Mouse (Mus musculus) hindbrain, embryonic 10.5 days (tissue): ENCODE results near the gene Lgals4. TPM values are rescaled to one million over a fixed set of nuclear protein-coding genes. Genes with fewer than 3 reads are reported as not detected.

Experiments used
- DNase-seq: peaks from one replicate; pipeline ENCODE4 v3.0.0-alpha.2; 2017; ENCODE audit warnings: low spot score
- H3K27ac ChIP-seq: fragments of 300-500 bp; sonication (generic); 2 replicates; pipeline ENCODE4 v1.5.1; 2016; ENCODE audit warnings: mild to moderate bottlenecking, moderate library complexity
- H3K27me3 ChIP-seq: fragments of 300-500 bp; sonication (generic); 2 replicates; pipeline ENCODE4 v1.6.1; 2016; ENCODE audit warnings: mild to moderate bottlenecking; ENCODE audit not compliant: poor library complexity, insufficient read depth, severe bottlenecking
- H3K36me3 ChIP-seq: fragments of 300-500 bp; sonication (generic); 2 replicates; pipeline ENCODE4 v1.6.1; 2016; ENCODE audit warnings: mild to moderate bottlenecking, moderate library complexity
- H3K4me1 ChIP-seq: fragments of 300-500 bp; sonication (generic); replicated peaks from 2 replicates; pipeline ENCODE4 v1.6.1; 2016; ENCODE audit warnings: mild to moderate bottlenecking
- H3K4me3 ChIP-seq: fragments of 300-500 bp; sonication (generic); 2 replicates; pipeline ENCODE4 v1.5.1; 2016; ENCODE audit warnings: mild to moderate bottlenecking, moderate library complexity
- H3K9me3 ChIP-seq: fragments of 300-500 bp; sonication (generic); 2 replicates; pipeline ENCODE4 v1.6.1; 2016; ENCODE audit warnings: mild to moderate bottlenecking, moderate library complexity
- WGBS: fragments of 180-500 bp; shearing (Covaris S2); methylation state at CpG from one replicate; pipeline ENCODE4 v1.1.7; 2016; 5-methylcytosine and 5-hydroxymethylcytosine counted together
- polyA plus RNA-seq: library from polyadenylated mRNA; unstranded; fragments of >200 nt; fragmentation: Nextera tagmentation; extraction: Ambion mirVana; gene quantifications from 2 replicates; pipeline ENCODE4 v1.2.1, GENCODE M21; 2016

Gene Lgals4
- polyA plus RNA-seq = 3.9 and 4.0 TPM in 2 replicates

DNA sequence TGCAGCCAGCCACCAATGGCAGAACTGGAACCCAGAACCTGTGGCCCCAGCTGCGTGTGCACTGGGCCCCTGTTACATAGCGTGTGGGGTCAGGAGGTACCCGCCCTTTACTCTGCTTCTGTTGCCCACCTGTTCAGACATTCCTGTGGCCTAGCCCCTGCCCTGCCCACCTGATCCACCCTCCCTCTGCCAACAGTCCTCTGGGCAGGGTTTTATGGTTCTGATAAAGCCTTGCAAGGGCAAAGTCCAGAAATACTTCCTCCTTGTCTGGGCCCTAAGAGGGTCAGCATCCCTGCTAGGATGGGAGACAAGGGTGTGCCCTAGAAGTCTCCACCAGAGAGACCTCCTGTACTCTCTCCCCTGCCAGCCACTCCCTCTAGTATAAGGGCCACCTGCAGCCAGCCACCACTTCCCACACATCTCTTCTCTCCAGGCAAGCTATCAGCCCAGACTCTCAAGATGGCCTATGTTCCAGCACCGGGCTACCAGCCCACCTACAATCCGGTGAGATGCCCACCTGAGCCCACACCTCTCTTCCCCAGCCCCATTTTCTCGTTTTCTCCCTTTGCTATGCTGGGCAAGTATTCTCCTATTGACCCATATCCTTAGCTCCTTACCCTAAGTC is at the start of gene Lgals4:
Gene Lgals4, plus strand, starts transcription at position 132 of the 625 bp plus-strand sequence.
- DNase-seq = no peak
- Histone ChIP-seq H3K9me3 (peaks cover 6% of the 10 kb centered on the region; the same call in 1 of the 2 replicates), H3K36me3 (peaks cover 31% of the 10 kb centered on the region), H3K27ac (no peak within 1 kb of the TSS), H3K27me3 (no peaks in the 10 kb centered on the region), H3K4me1 (no peaks in the 10 kb centered on the region), H3K4me3 (no peak within 1 kb of the TSS)
- 87% methylated on average over 6 of the region's 6 CpGs for WGBS

DNA sequence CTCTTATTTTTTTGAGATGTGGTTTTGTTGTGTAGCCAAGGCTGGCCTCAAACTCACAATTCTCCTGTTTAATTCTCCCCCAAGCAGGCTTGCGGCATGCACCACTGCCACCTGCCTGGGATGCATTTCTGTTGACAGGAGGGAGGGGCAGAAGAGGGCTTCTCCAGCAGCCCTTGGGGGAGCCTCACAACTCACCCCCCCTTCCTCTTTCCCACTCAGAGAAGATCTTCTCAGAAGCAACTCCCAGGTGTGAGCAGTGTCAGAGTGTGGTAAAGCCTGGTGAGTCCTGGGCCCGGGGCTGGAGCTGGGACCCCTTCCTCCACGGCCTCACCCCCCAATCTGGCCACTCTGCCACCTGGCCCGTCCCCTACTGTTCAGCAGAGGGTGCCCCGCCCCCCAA is 48.5 kb upstream of the Lgals4 start:
- no peaks in the 10 kb centered on the region for H3K9me3 ChIP-seq
- no peak for DNase-seq
- peaks cover 28% of the 10 kb centered on the region for H3K4me1 ChIP-seq
- H3K27me3 ChIP-seq = no peaks in the 10 kb centered on the region
- WGBS = 78% methylated on average over 5 of the region's 5 CpGs
- H3K36me3 ChIP-seq = peaks cover 53% of the 10 kb centered on the region
- H3K27ac ChIP-seq = no peak overlapping the region
- H3K4me3 ChIP-seq = no peak overlapping the region

DNA sequence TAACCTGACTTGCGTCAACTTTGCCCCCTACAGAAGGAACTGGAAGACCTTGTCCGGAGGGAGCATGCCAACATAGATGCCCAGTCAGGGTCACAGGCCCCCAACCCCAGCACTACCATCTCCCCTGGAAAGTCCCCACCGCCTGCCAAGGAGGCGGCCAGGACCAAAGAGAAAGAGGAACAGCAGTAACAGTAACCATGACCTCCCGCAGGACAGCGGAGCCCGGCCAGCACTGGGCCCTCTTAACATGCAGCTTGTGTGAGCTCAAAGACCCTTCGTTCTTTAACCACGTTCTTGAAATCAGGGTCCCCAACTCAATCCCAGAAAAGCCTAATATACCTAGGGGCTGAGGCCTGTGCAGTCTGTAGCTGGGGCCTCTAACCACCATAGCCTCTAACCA is 45.8 kb upstream of the Lgals4 start:
- Histone ChIP-seq H3K27me3 (no peaks in the 10 kb centered on the region), H3K27ac (no peak overlapping the region), H3K4me1 (peaks cover 35% of the 10 kb centered on the region), H3K4me3 (no peak overlapping the region), H3K9me3 (no peaks in the 10 kb centered on the region), H3K36me3 (peaks cover 49% of the 10 kb centered on the region)
- WGBS = 93% methylated on average over 9 of the region's 9 CpGs
- DNase-seq = no peak

DNA sequence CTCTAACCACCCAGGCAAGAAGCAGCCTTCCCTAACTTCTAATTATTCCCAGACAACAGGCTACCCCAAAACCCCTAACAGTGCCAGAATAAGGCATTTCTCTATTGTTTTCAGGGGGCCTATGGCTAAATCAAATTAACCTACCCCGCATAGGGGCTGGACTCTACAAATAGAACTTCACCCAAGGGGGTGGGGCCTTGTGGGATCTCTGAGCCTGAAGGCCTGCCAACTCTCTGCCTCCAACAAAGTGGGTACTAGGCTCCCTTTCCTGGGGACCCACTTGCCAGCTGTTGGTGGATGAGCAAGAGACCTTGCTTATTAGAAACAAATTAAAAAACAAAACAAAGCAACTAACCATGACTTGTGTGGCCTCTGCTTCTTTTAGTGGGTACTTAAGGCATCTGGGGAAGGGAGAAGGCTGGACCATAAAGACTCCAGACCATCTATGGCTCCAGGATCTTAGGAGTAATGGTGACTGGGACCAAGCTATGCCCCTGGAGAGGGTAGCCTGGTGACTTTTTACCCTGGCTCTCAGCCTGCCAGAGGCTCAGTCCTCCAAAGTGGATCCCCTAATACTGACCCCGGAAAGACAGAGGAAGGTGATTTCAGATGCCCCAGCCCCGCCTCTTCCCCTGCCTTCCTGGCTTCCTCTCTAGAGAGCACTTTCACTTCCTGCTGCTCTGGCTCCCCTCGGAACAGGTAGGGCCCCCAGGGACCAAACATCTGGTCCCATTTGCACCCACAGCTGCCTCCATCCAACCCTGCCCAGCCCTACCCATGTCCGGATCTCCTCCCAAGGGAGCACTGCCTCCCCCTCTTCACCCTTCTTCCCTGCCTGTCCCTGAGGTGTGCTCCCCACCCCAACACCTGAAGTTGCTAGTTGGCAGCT is 45.1 kb upstream of the Lgals4 start, which contains the start of gene Rinl:
Gene Rinl, plus strand, starts transcription at position 663 of the 889 bp plus-strand sequence.
- no peaks in the 10 kb centered on the region for H3K9me3 ChIP-seq
- H3K4me3 ChIP-seq = no peak within 1 kb of the TSS
- peak within 1 kb of the TSS; percentile 56 for H3K27ac ChIP-seq
- no peak for DNase-seq
- H3K27me3 ChIP-seq = no peaks in the 10 kb centered on the region
- WGBS = 71% methylated on average over 5 of the region's 5 CpGs
- peaks cover 43% of the 10 kb centered on the region for H3K36me3 ChIP-seq
- peaks cover 35% of the 10 kb centered on the region for H3K4me1 ChIP-seq

DNA sequence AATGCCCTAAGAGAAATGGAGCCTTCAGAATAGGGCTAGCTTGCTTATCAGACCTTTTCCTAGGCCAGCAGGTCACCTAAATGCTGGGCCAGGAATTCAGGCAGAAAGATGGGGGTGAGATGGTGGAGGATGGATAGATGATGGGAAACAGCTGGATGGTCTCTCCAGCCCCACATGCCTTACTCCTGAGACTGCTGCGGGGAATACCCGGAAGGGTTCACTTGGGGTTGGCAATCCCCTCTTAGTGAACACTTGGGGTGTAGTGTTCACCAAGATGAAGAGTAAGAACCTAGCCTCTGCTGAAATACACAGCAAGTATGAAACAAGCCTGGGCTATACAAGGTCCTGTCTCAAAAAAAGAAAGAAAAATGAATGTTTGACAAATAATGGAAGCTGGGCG is 44.4 kb upstream of the Lgals4 start:
- peaks cover 35% of the 10 kb centered on the region for H3K4me1 ChIP-seq
- H3K27ac ChIP-seq = no peak overlapping the region
- peaks cover 37% of the 10 kb centered on the region for H3K36me3 ChIP-seq
- WGBS = 81% methylated on average over 3 of the region's 3 CpGs
- no peaks in the 10 kb centered on the region for H3K27me3 ChIP-seq
- no peak for DNase-seq
- no peak overlapping the region for H3K4me3 ChIP-seq
- H3K9me3 ChIP-seq = no peaks in the 10 kb centered on the region

DNA sequence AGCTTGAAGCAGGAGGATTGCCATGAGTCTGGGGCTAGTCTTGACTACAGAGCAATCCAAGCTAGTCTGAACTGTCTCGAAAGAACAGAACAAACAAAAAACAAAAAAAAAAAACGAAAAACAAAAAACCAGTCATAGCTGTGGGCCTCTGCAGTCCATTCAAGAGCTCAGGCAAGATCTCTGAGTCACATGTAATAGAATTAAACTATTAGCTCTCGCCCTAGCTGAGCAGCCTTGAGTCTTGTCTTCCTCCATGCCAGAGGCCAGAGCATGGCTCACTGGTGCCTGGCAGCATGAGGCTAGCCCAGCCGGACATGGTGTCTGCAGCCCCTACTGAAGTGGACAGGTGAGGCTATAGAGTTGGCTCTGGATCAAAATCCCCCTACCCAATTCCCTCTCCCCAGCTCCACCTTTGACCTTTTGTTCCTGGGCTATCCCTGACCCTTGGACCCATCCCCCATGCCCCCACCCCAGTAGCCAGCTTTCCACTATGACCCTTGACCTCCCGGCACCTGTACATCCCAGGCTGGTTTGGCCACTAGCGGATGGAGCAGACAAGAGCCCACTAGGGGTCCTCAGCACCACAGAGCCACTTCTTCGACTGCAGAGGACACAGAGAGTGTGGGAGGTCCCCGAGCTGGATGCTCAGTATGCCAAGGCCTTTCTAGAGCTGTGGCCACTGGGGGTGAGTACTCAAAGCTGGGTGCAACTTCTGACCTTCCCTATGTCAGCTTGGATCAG is 43.4 kb upstream of the Lgals4 start:
- peaks cover 28% of the 10 kb centered on the region for H3K36me3 ChIP-seq
- WGBS = 48% methylated on average over 8 of the region's 8 CpGs
- H3K27me3 ChIP-seq = 0 out of 2 replicates have a peak, but pooled peaks cover 5% of the 10 kb centered on the region
- peak overlapping the region; percentile 46; the same call in 1 of the 2 replicates for H3K27ac ChIP-seq
- H3K4me1 ChIP-seq = peaks cover 26% of the 10 kb centered on the region
- H3K4me3 ChIP-seq = no peak overlapping the region
- H3K9me3 ChIP-seq = no peaks in the 10 kb centered on the region
- DNase-seq = peak; percentile 41

DNA sequence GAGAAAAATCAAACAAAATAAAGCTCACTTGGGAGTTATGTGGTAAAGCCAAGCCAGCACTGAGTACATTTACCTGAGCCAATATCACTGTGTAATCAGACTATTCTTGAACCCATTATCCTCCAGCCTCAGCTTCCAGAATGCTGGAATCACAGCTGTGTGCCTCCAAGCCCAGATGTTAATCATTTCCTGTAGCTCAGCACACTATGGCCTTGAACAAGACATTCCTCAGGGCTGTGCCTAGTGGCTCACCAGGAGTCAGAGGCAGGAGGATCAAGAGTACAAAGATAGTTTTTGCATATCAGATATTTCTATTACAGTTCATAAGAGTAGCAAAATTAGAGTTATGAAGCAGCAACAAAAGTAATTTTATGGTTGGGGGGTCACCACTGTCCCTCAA is 41.9 kb upstream of the Lgals4 start:
- peaks cover 34% of the 10 kb centered on the region for H3K4me1 ChIP-seq
- no peak for DNase-seq

DNA sequence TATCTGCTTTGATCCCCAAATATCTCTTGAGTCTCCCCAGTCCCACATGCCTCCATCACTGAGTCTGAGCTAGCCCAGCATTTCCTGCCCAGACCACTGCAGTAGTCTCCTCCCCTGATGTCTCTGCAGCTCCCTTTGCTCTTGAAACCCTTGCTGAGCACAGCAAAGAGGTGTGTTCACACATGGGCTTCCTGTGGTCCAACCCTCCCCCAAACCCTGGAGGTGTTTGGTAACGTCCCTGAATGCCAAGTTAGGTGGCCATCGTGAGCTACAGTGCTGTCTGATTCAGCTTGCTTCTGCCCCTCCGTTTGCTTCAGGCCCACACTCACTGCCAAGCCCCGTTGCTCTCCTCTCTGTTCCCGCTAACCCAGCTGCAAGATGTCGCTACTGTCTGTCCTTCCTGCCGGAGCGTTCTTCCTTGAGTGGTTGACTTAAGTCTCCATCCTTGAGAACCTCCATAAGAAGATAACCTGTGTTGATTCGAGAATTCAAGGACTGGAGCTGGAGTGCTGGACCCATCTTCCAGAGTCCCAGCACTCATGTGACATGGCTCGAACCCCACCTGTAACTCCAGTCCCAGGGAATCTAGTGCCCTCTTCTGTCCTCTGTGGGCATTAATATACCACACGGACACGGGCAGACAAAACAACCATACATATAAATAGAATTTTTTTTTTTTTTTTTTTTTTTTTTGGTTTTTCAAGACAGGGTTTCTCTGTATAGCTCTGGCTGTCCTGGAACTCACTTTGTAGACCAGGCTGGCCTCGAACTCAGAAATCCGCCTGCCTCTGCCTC is 41.1 kb upstream of the Lgals4 start:
- Histone ChIP-seq H3K27ac (no peak overlapping the region), H3K4me3 (no peak overlapping the region), H3K4me1 (peaks cover 38% of the 10 kb centered on the region), H3K27me3 (peaks cover 9% of the 10 kb centered on the region; the same call in 1 of the 2 replicates), H3K9me3 (no peaks in the 10 kb centered on the region), H3K36me3 (peaks cover 8% of the 10 kb centered on the region; the same call in 1 of the 2 replicates)
- DNase-seq = no peak
- WGBS = 80% methylated on average over 14 of the region's 14 CpGs

More for the DNA sequence above, 41.9 kb upstream of the Lgals4 start:
- H3K27me3 ChIP-seq = peaks cover 9% of the 10 kb centered on the region; the same call in 1 of the 2 replicates
- H3K27ac ChIP-seq = no peak overlapping the region
- H3K4me3 ChIP-seq = no peak overlapping the region
- H3K36me3 ChIP-seq = peaks cover 14% of the 10 kb centered on the region; the same call in 1 of the 2 replicates
- H3K9me3 ChIP-seq = no peaks in the 10 kb centered on the region

DNA sequence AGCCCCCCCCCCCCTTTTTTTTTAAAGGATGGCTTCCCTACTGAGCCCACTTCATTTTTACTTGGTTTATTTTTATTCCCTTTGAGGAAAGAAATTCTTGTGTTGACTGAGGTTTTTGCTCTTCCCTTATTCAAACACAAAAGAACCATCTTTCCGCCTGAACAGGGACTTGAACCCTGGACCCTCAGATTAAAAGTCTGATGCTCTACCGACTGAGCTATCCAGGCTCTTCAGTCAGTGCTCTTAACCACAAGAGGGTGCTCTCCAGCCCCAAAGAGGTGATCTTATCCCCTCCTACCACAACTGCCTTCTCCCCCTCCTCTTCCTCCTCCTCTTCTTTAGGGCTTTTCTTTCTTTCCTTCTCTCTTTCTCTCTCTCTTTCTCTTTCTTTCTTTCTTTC is 39.8 kb upstream of the Lgals4 start:
- Histone ChIP-seq H3K9me3 (no peaks in the 10 kb centered on the region), H3K27ac (no peak overlapping the region), H3K27me3 (peaks cover 9% of the 10 kb centered on the region; the same call in 1 of the 2 replicates), H3K4me3 (no peak overlapping the region), H3K36me3 (no peaks in the 10 kb centered on the region), H3K4me1 (peaks cover 37% of the 10 kb centered on the region)
- WGBS = 37% methylated on average over 2 of the region's 2 CpGs
- no peak for DNase-seq

DNA sequence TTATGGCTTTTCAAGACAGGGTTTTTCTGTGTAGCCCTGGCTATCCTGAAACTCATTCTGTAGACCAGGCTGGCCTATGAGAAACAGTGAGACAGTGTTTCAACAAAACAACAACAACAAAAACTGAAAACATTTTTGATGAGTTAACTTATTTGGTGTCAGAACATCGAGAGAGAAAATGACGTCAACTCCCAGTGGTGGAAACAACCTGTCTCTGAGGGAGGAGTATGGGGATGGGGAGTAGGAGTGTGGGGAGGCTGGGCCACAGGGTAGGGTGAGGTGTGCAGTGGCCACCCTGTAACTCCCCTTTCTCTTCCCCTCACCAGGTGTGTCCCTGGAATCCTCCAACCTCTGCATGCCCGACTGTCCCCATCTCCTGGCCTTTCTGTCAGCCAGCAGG is 39.2 kb upstream of the Lgals4 start:
- DNase-seq = no peak
- Histone ChIP-seq H3K9me3 (no peaks in the 10 kb centered on the region), H3K36me3 (no peaks in the 10 kb centered on the region), H3K27ac (no peak overlapping the region), H3K4me3 (no peak overlapping the region), H3K4me1 (peaks cover 31% of the 10 kb centered on the region), H3K27me3 (peaks cover 9% of the 10 kb centered on the region; the same call in 1 of the 2 replicates)
- 86% methylated on average over 3 of the region's 3 CpGs for WGBS

DNA sequence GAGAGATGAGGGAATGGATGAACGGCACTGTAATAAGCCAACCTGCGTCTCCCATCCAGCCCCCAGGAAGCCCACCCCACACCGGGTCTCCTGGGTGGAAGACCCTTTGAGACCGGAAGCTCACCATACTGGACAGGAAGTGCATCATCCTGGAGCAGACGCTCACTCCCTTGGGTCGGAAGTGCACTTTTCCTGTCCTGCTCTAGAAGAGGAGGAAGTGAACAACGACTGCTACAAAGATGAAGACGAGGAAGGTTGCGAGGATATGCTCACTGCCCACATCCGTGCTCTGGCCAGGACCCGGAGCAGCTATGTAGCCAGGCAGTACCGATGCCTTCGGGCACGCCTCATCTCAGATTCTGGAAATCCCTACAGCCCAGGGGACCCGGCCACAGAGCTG is 37.8 kb upstream of the Lgals4 start:
- peak overlapping the region; percentile 44; the same call in 1 of the 2 replicates for H3K4me3 ChIP-seq
- no peak for DNase-seq
- WGBS = 81% methylated on average over 15 of the region's 15 CpGs

DNA sequence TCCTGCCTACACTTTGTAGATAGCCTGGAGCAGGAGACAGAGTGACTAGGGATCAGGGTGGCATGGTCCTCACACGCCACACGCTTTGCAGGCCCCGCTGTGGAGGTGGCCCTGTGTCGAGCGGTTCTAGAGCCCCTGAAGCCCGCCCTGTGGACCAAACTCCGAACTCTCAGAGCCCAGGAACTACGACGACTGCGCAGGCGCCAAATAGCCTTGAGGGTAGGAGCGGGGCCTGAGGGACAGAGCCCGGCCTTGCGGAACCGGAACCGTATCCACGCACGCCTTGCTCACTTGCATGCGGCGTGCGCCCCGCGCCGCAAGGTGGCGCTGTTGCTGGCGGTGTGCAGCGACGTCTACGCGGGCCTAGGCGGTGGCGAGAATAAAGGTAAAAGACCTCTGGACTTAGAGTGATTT is 37.1 kb upstream of the Lgals4 start:
- 19% methylated on average over 32 of the region's 32 CpGs for WGBS
- H3K9me3 ChIP-seq = no peaks in the 10 kb centered on the region
- peak overlapping the region; percentile 84 for H3K27ac ChIP-seq

More for the DNA sequence above, 37.8 kb upstream of the Lgals4 start:
- Histone ChIP-seq H3K27ac (peak overlapping the region; percentile 84), H3K4me1 (peaks cover 17% of the 10 kb centered on the region), H3K27me3 (peaks cover 9% of the 10 kb centered on the region; the same call in 1 of the 2 replicates), H3K9me3 (no peaks in the 10 kb centered on the region), H3K36me3 (no peaks in the 10 kb centered on the region)

More for the DNA sequence above, 37.1 kb upstream of the Lgals4 start:
- Histone ChIP-seq H3K4me3 (peak overlapping the region; percentile 44), H3K27me3 (peaks cover 9% of the 10 kb centered on the region; the same call in 1 of the 2 replicates), H3K36me3 (no peaks in the 10 kb centered on the region), H3K4me1 (peaks cover 18% of the 10 kb centered on the region)
- DNase-seq = peak; percentile 74
